Mouse (Mus musculus) limb, embryonic 12.5 days (tissue): Measurements from ENCODE around the gene Shc1. TPM values are rescaled to one million over a fixed set of nuclear protein-coding genes. Genes with fewer than 3 reads are reported as not detected.
A peak's percentile ranks its signal among the peaks of the same experiment; 100 is the strongest.
"Not testable (repeated sequence)": the region's sequence is repeated elsewhere in the genome, so short reads cannot be mapped to it uniquely, and the experiment has no call there.

ENCODE experiments used
- ATAC-seq: fragments of 200-750 bp; cut with Nextera tagmentation; 2 replicates; pipeline ENCODE4 v1.8.0; 2017; ENCODE audit warnings: low read depth, moderate TSS enrichment; ENCODE audit not compliant: insufficient number of reproducible peaks, insufficient read depth, low FRiP score, low TSS enrichment
- H3K27ac ChIP-seq: fragments of 300-500 bp; sonication (generic); 2 replicates; pipeline ENCODE4 v1.5.1; 2016; ENCODE audit warnings: mild to moderate bottlenecking, moderate library complexity
- H3K27me3 ChIP-seq: fragments of 300-500 bp; sonication (generic); 2 replicates; pipeline ENCODE4 v1.6.1; 2016; ENCODE audit warnings: mild to moderate bottlenecking, moderate library complexity
- H3K36me3 ChIP-seq: fragments of 300-500 bp; sonication (generic); 2 replicates; pipeline ENCODE4 v1.6.1; 2016; ENCODE audit warnings: mild to moderate bottlenecking, moderate library complexity
- H3K4me1 ChIP-seq: fragments of 300-500 bp; sonication (generic); replicated peaks from 2 replicates; pipeline ENCODE4 v1.6.1; 2016
- H3K4me2 ChIP-seq: fragments of 300-500 bp; sonication (generic); 2 replicates; pipeline ENCODE4 v1.6.1; 2016; ENCODE audit warnings: mild to moderate bottlenecking, moderate library complexity
- H3K4me3 ChIP-seq: fragments of 300-500 bp; sonication (generic); replicated peaks from 2 replicates; pipeline ENCODE4 v1.5.1; 2016; ENCODE audit warnings: mild to moderate bottlenecking
- H3K9ac ChIP-seq: fragments of 300-500 bp; sonication (generic); replicated peaks from 2 replicates; pipeline ENCODE4 v1.6.1; 2016; ENCODE audit warnings: mild to moderate bottlenecking, moderate library complexity
- H3K9me3 ChIP-seq: fragments of 300-500 bp; sonication (generic); 2 replicates; pipeline ENCODE4 v1.6.1; 2016; ENCODE audit warnings: mild to moderate bottlenecking, moderate library complexity
- WGBS: fragments of 180-500 bp; shearing (Covaris S2); methylation state at CpG from one replicate; pipeline ENCODE4 v1.1.7; 2016; 5-methylcytosine and 5-hydroxymethylcytosine counted together
- polyA plus RNA-seq: library from polyadenylated mRNA; unstranded; fragments of >200 nt; fragmentation: Nextera tagmentation; extraction: Ambion mirVana; gene quantifications from 2 replicates; pipeline ENCODE4 v1.2.1, GENCODE M21; 2016

Shc1 gene
- polyA plus RNA-seq, 1 experiment from 2014 or later, result 84.4 TPM

DNA sequence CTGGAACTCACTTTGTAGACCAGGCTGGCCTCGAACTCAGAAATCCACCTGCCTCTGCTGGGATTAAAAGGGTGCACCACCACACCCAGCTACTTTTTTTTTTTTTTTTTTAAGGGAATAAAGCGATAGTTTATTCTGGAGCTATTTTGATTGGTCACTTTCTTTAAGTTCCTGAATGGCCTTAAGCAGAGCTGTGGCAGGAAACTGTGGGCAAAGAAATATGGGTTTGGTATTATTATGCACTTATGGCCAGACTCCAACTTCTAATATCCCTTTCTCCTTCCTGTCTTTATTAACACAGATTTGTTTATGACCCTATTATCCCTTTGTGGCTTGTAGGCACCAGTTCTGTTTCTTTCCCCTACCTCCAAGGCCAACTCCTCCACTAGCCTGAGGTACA is 2.2 kb downstream of the Shc1 start:
- Histone ChIP-seq H3K9ac (0 out of 2 replicates have a peak overlapping the region, but pooled peaks have one; percentile 42), H3K4me1 (peaks cover 48% of the 10 kb centered on the region), H3K4me3 (peak overlapping the region; percentile 44; the same call in 1 of the 2 replicates)

DNA sequence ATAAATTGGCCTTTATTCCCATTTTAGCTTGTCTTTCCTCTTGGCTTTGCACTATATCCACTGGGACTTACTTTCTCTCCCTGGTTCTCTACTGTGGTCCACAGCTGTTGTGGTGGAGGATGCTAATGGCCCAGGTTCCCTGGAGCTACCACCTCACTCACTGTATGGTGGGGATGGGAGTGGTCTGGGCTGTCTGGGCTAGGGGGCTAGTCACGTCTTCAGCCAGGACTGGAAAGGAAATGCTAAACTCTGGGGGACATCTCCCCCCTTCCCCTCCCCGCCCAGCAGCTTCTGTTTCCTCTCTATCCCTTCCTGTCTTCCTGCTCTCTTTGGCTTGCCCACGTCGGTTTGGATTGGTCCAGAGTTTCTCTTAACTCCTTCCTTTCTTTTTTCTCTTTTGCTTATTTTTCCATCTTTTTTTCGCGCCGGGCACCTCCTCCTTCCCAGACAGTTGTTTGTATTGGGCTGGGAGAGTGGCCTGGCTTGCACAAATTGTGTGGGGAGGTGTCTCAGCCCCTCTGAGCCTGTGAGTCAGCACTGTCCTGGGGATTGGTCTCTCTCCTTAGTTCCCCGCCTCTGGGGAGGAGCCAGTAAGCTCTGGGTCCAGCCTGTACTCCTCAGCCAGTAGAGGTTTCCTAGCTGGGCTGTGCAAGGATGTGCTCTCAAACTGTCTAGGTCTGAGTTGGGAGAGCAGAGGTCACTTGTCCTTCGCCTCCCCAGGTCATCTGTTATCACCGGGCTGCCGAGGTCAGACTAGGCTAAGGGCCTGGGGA is 2.9 kb downstream of the Shc1 start:
- ATAC-seq, result peak; percentile 57

More for the DNA sequence above, 2.2 kb downstream of the Shc1 start:
- Histone ChIP-seq H3K9me3 (no peaks in the 10 kb centered on the region), H3K36me3 (peaks cover 43% of the 10 kb centered on the region), H3K4me2 (peak overlapping the region; percentile 80), H3K27ac (peak overlapping the region; percentile 86), H3K27me3 (no peaks in the 10 kb centered on the region)
- WGBS, result 51% methylated on average over 2 of the region's 2 CpGs
- ATAC-seq, result no peak

DNA sequence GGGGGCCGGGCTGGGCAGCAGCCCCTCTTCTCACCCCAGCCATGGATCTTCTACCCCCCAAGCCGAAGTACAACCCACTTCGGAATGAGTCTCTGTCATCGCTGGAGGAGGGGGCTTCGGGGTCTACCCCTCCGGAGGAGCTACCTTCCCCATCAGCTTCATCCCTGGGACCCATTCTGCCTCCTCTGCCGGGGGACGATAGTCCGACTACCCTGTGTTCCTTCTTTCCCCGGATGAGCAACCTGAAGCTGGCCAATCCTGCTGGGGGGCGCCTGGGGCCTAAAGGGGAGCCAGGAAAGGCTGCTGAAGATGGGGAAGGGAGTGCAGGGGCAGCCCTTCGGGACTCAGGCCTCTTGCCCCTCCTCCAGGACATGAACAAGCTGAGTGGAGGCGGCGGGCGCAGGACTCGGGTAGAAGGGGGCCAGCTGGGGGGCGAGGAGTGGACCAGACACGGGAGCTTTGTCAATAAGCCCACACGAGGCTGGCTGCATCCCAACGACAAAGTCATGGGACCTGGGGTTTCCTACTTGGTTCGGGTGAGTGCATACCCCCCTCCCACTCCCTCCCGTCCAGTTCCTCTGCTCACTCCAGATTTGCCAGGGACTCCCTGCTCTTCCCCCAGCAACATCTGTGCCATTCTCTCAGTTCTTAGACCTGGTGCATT is 3.7 kb downstream of the Shc1 start:
- Histone ChIP-seq H3K4me2 (peak overlapping the region; percentile 80), H3K27ac (peak overlapping the region; percentile 86), H3K9me3 (no peaks in the 10 kb centered on the region), H3K36me3 (peaks cover 43% of the 10 kb centered on the region), H3K9ac (peak overlapping the region; percentile 71), H3K4me3 (peak overlapping the region; percentile 44), H3K4me1 (peaks cover 39% of the 10 kb centered on the region), H3K27me3 (no peaks in the 10 kb centered on the region)
- WGBS, result 8% methylated on average over 22 of the region's 22 CpGs
- ATAC-seq, result no peak

More for the DNA sequence above, 2.9 kb downstream of the Shc1 start:
- Histone ChIP-seq H3K36me3 (peaks cover 42% of the 10 kb centered on the region), H3K9me3 (no peaks in the 10 kb centered on the region), H3K27me3 (no peaks in the 10 kb centered on the region), H3K27ac (peak overlapping the region; percentile 86), H3K4me1 (peaks cover 47% of the 10 kb centered on the region), H3K4me2 (peak overlapping the region; percentile 80), H3K9ac (peak overlapping the region; percentile 71), H3K4me3 (peak overlapping the region; percentile 44)
- WGBS, result 4% methylated on average over 11 of the region's 11 CpGs

DNA sequence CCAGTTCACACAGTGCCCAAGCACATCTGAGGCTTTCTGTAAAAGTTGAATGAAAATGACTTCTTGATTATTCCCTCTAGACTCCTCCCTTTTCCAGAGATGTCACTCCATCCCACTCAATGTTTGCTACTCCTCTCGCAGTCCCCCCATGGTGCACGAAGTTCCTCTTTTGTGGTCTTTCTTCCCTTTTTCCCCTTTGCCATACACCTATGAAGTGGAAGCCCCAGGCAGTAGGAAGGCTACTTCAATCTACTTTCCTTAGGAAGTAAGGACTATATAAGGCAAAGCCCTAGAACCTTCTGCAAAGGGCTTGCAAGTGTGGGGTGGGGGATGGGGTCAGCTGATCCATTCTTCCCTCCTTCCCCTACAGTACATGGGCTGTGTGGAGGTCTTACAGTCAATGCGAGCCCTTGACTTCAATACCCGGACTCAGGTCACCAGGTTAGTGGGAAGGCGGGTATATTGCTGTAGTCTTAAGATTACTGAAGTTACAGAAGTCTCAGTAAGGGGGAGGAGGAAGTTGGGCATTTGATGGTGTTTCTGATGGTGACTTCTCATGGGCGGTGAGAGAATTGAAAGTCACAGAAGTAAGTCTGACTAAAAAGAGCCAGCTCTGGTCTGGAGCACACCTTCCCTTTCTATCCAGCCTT is 4.4 kb downstream of the Shc1 start:
- Histone ChIP-seq H3K36me3 (peaks cover 51% of the 10 kb centered on the region), H3K27me3 (no peaks in the 10 kb centered on the region), H3K4me2 (peak overlapping the region; percentile 80), H3K9me3 (no peaks in the 10 kb centered on the region), H3K27ac (peak overlapping the region; percentile 86; the same call in 1 of the 2 replicates), H3K9ac (peak overlapping the region; percentile 71), H3K4me1 (peaks cover 39% of the 10 kb centered on the region), H3K4me3 (peak overlapping the region; percentile 44)
- no peak for ATAC-seq
- 75% methylated on average over 6 of the region's 6 CpGs for WGBS

DNA sequence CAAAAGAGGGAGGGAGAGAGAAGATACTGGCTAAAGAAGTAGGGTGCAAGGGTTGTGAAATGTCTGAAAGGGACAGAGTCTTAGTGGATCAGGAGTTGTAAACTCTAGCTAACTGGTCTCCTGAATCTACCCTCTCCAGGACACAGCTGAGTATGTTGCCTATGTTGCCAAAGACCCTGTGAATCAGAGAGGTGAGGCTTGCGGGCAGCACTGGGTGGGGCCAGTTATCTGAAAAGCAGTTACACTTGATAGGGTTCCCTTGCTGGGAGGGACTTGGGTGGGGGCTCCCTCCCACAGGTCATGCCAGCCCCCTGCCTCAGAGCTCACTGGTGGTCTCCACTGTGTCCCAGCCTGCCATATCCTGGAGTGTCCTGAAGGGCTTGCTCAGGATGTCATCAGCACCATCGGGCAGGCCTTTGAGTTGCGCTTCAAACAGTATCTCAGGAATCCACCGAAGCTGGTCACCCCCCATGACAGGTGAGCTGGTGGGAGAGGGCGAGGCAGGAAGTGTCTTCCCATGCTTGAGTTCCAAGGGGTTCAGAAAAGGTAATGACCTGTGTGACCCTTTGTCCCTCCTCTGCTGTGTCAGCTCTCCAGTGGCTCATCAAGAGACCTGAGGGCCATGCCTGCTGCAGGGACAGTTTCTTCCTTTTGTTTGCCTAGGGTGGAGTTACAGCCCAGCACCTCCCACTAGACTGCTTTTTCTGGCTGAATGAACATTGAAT is 6.3 kb downstream of the Shc1 start:
- Histone ChIP-seq H3K9ac (no peak overlapping the region), H3K36me3 (peaks cover 57% of the 10 kb centered on the region), H3K4me3 (no peak overlapping the region), H3K4me1 (peaks cover 36% of the 10 kb centered on the region), H3K27ac (no peak overlapping the region), H3K9me3 (no peaks in the 10 kb centered on the region), H3K4me2 (no peak overlapping the region), H3K27me3 (no peaks in the 10 kb centered on the region)
- no peak for ATAC-seq
- WGBS, result 94% methylated on average over 5 of the region's 5 CpGs

DNA sequence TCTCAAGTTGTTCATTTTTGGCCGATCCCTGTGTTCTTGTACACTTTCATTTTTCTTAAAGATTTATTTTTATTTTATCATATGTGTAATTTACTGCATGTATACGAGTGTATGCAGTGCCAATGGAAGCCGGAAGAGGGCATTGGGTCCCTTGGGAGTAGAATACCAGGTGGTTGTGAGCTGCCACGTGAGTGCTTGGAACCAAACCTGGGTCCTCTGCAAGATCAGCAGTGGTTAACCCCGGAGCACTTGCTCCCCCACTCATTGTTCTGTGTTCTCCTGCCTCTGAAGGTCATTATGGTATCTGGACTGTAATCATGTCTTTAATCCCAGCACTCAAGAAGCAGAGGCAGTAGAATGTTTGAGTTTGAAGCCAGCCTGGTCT is 6.9 kb downstream of the Shc1 start:
- no peak overlapping the region for H3K4me3 ChIP-seq
- no peaks in the 10 kb centered on the region for H3K27me3 ChIP-seq
- no peak overlapping the region for H3K9ac ChIP-seq
- WGBS, result 90% methylated on average over 5 of the region's 5 CpGs
- no peaks in the 10 kb centered on the region for H3K9me3 ChIP-seq
- peaks cover 57% of the 10 kb centered on the region for H3K36me3 ChIP-seq
- H3K27ac ChIP-seq, result no peak overlapping the region
- no peak overlapping the region for H3K4me2 ChIP-seq
- ATAC-seq, result no peak
- H3K4me1 ChIP-seq, result peaks cover 31% of the 10 kb centered on the region

DNA sequence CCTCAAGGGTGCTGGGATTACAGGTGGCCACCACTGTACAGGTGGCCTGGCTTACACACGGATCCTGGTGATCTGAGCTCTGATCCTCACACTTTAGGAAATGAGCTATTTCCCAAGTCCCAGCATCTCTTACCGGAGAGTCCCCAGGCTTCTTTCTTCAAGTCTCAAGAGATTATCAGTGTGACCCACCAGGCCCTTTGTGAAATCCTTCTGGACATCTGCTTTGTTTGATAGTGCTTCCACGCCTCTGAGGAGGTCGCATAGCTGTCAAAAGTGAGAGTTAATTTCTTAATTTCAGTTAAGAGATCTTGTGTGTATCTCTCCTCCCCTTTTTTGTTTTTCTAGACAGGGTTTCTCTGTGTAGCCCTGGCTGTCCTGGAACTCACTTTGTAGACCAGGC is 7.6 kb downstream of the Shc1 start:
- H3K9me3 ChIP-seq, result no peaks in the 10 kb centered on the region
- H3K27me3 ChIP-seq, result no peaks in the 10 kb centered on the region
- H3K27ac ChIP-seq, result no peak overlapping the region
- ATAC-seq, result no peak
- no peak overlapping the region for H3K4me2 ChIP-seq
- H3K4me3 ChIP-seq, result no peak overlapping the region
- no peak overlapping the region for H3K9ac ChIP-seq
- H3K36me3 ChIP-seq, result peaks cover 57% of the 10 kb centered on the region
- 91% methylated on average over 4 of the region's 4 CpGs for WGBS
- peaks cover 26% of the 10 kb centered on the region for H3K4me1 ChIP-seq

DNA sequence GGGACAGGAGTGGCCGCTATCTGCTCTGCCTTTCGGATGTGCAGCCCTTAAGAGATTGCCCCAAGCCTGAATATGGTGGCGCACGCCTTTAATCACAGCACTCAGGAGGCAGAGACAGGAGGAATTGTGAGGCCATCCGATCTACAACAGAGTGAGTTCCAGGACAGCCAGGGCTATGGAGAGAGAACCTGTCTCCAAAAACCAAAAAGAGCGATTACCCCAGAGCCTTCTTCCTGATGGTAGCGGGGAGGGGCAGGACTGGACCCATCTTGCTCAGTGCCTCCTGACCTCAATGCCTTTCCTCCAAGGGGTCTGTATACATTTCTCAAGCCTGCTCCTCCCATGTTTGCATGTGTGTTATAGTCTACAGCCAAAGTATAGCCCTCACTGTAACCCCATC is 10.8 kb downstream of the Shc1 start:
- not testable (repeated sequence) for ATAC-seq, H3K9me3 ChIP-seq

DNA sequence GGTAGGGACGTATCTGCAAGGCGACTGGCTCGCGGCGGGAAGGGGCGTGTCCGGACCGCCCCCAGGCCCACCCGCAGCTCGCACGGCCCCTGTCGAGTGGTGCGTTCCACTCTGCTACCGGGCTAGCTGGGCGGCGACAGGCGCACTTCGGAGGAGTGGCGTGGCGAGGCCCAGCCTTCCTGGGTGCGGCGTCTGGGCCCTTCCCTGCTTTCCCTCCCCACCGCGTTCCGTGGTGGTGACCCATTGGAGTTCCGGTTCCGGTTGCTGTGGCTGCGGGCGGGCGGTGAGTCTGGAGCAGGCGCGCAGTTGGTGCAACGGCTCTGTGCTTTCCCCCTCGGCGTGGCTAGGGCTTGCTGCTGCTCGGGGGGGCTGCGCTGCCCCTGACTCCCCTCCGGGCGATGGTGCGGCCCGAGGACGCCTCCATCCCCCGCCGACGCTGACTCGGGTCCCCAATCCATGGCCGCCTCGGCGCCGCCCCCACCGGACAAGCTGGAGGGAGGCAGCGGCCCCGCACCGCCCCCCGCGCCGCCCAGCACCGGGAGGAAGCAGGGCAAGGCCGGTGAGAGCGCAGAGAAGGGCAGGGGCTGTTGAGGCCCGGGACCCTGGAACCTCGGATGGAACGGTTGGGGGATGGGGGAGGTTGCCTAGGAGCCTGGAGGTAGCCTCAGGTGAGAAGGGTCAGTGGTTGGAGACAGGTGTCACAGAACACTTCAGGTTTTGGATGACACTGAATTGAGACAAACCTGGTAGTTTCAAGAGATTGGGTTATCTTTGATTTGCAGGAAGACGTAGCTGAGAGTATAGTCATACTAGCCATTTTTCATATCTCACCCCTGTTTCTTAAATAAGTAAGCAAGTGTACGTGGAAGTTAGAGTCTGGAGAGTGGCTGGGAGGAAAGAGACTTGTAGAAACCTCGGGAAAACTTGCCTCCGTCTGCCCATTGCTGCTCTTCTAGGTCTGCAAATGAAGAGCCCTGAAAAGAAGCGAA is 12.2 kb downstream of the Shc1 start, which contains the start of gene Pygo2:
Pygo2 (plus strand) TSS at position 44 of the 989 bp plus-strand sequence.
- 2% methylated on average over 68 of the region's 68 CpGs for WGBS

More for the DNA sequence above, 10.8 kb downstream of the Shc1 start:
- not testable (repeated sequence) for H3K4me3 ChIP-seq, H3K27me3 ChIP-seq, H3K27ac ChIP-seq, H3K9ac ChIP-seq, H3K4me2 ChIP-seq
- WGBS, result 92% methylated on average over 7 of the region's 7 CpGs
- Histone ChIP-seq H3K4me1 (peaks cover 10% of the 10 kb centered on the region), H3K36me3 (peaks cover 66% of the 10 kb centered on the region)

DNA sequence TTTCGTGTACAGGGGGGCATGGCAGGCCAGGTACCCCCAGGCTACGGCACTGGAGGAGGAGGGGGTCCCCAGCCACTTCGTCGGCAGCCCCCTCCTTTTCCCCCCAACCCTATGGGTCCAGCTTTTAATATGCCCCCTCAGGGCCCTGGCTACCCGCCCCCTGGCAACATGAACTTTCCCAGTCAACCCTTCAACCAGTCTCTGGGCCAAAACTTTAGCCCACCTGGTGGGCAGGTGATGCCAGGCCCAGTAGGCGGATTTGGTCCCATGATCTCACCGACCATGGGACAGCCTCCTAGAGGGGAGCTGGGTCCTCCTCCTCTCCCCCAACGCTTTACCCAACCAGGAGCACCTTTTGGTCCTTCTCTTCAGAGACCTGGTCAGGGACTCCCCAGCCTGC is 14.4 kb downstream of the Shc1 start:
- Histone ChIP-seq H3K36me3 (peaks cover 38% of the 10 kb centered on the region), H3K4me3 (no peak overlapping the region), H3K27ac (no peak overlapping the region), H3K4me1 (peaks cover 19% of the 10 kb centered on the region), H3K4me2 (no peak overlapping the region), H3K27me3 (no peaks in the 10 kb centered on the region), H3K9ac (no peak overlapping the region), H3K9me3 (no peaks in the 10 kb centered on the region)
- no peak for ATAC-seq
- 95% methylated on average over 8 of the region's 8 CpGs for WGBS

More for the DNA sequence above, 12.2 kb downstream of the Shc1 start, which contains the start of gene Pygo2:
- Histone ChIP-seq H3K36me3 (peaks cover 59% of the 10 kb centered on the region), H3K9ac (peak within 1 kb of the TSS; percentile 85), H3K27ac (peak within 1 kb of the TSS; percentile 85), H3K27me3 (no peaks in the 10 kb centered on the region), H3K4me3 (peak within 1 kb of the TSS; percentile 64), H3K4me2 (peak within 1 kb of the TSS; percentile 75), H3K9me3 (no peaks in the 10 kb centered on the region), H3K4me1 (peaks cover 10% of the 10 kb centered on the region)
- peak; percentile 97 for ATAC-seq
